Mouse (Mus musculus) bone marrow, adult 2 months (tissue): Measurements from ENCODE around the gene Atf6.

Experiments
- CTCF ChIP-seq: fragments of 200-500 bp; IDR thresholded peaks from 2 replicates; pipeline ENCODE4 v1.5.1; 2011; ENCODE audit warnings: low read length, control low read depth; ENCODE audit not compliant: control insufficient read depth, insufficient read depth
- POLR2A ChIP-seq: fragments of 200-500 bp; IDR thresholded peaks from 2 replicates; pipeline ENCODE4 v1.6.1; 2011; ENCODE audit warnings: low read depth, mild to moderate bottlenecking, control low read depth, low read length, borderline replicate concordance; ENCODE audit not compliant: control insufficient read depth

DNA sequence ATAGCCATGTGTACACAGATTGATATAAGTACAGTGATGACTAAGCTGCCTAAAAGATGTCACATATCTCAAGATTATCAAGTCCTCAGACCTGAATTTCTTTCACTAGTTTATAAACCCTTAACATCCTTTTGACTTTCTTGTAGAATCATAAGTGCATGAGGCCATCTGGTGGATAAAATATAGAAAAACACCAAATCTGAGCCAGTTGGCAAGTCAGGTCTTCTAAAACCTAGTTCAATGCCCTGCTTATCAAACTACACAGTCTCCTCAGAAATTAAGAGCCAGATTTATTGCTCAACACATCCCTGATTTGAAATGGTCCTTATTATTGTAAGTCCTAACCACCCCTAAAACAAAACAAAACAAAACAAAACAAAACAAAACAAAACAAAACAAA is 27.9 kb downstream of the Atf6 start:
- TF ChIP-seq CTCF, result no peak
- TF ChIP-seq POLR2A, result no peak
